Mouse (Mus musculus) naive thymus-derived CD4-positive, alpha-beta T cell, adult 5 months (primary cell): Measurements from ENCODE around the gene Carns1. TPM values are rescaled to one million over a fixed set of nuclear protein-coding genes. Genes with fewer than 3 reads are reported as not detected.

Experiments used
- polyA plus RNA-seq: library from polyadenylated mRNA; unstranded; fragments of 100-300 nt; shearing (Covaris generic); gene quantifications from one replicate; pipeline ENCODE4 v1.2.1, GENCODE M21; 2017

Gene Carns1
- 45.8 TPM for polyA plus RNA-seq

DNA sequence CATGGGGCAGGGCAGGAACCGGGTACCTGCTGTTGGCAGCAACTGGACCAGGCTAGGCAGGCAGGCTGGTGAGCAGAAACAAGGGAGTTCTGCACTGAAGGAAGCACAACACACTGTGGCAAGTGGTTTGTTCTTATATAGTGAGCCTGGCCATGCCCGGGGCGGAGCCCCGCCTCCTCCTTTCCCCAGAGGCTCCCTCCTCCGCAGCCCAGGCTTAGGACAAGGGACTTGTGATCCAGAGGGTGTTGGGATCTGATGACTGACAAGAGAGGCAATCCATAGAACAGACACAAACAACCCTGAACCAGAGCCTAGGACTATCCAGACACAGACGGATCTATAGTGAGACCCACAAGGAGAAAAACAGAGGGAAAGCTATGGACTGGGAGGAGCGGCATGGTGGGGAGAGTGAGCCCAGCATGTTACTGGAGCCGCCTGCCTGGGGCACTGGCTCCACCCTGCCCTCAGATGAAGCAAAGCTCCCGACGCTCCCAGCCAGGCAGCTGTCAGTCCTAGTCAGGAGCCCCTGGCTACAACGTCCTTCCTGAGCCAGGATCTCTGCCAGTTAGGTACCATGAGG, at the start of gene Carns1:
Gene Carns1 (minus strand): TSS at position 112 of the 580 bp plus-strand sequence.

DNA sequence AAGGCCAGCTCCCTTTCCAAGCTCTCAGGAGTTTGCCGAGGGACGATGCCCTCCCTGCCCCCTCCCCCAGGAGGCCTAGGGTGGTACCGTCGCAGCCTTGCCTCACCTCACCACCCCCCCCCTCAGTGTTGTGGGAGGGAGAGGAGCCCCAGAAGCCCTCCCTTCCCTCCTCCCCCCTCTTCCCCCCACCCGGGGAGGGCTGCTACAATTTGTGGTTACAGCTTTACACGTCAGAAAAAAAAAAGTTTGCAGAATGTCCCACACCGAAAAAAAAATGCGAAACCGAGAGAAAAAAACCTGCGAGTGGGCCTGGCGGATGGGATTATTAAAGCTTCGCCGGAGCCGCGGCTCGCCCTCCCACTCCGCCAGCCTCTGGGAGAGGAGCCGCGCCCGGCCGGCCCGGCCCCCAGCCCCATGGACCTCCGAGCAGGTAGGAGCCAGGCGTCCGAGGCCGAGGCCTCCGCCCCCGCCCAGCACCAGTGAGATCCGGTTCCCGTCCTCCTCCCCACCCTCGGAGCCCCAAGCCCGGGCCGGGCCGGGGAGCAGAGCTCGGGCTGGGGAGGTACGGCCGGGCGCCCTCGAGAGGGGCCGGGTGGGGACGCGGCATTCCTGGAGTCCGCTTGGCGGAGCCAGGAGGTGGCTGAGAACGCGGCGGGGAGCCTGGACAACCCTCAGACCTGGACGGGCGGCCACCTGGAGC, 38.9 kb upstream of the Carns1 start, which contains the start of the genes Clcf1 and AC109138.7:
Gene Clcf1 (plus strand): TSS at position 168 of the 700 bp plus-strand sequence.
Gene AC109138.7 (plus strand): TSS at position 287 of the 700 bp plus-strand sequence.

DNA sequence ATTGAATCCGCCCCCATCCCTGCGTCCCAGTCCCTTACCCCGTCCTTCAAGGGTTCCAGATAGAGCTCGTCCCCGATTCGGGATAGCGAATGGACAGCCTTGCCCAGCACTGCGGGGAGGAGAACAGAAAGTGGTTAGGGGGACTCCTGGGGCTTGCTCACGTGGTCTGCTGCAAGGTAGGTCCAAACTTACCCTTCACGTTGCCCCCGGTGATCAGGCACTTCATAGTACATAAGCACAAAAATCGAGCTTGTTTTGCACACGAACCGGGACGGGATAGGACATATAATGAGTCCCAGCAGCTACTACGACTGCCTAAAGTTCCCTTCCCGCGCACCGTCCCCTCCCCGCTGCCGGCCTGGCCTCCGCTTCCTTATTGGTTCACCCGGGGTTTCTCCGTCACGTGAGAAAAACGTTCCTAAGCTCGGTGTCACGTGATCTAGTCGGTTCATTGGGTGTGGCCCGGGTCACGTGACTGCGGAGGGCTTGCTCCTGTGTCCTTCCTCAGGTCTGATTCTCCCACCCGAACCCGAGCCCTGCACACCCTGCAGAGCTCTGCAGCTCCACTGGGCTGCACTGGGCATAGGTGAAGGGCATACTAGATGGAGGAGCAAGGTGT, 26.1 kb upstream of the Carns1 start, which contains the start of gene Rad9a:
Gene Rad9a (minus strand): TSS at position 372 of the 619 bp plus-strand sequence.

DNA sequence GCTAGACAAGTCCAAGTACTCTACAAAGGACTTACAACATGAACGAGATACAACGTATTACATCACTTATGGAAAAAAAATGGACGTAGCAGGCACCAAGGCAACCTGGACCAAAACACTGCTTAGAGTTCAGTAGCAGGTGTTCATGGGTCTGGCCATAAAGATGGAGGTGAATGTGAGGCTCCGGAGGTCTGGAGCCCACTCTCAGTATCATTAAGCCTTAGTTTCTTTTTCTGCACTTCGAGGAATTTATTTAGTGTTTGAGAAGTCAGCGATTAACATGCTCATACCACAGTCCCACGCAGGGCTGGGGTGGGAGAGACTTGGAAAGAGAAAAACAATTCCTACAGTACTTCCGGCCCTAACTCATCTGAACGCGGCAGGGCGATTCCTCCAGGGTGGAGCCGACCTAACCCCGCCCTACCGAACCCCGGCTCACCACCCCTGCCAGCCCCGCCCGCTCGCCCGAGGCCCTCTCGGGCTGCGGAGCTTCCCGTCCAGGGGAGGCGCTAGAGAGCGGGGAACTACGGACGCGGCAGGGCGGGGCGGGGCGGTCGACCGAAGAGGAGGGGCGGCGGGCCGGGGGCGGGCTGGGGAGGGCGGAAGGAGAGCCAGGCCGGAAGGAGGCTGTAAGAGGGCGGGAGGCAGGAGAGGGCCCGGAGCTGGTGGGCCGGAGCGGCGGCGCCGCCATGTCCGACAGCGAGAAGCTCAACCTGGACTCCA, 16.4 kb upstream of the Carns1 start, which contains the start of gene Ppp1ca:
Gene Ppp1ca (plus strand): TSS at position 538 of the 723 bp plus-strand sequence.

DNA sequence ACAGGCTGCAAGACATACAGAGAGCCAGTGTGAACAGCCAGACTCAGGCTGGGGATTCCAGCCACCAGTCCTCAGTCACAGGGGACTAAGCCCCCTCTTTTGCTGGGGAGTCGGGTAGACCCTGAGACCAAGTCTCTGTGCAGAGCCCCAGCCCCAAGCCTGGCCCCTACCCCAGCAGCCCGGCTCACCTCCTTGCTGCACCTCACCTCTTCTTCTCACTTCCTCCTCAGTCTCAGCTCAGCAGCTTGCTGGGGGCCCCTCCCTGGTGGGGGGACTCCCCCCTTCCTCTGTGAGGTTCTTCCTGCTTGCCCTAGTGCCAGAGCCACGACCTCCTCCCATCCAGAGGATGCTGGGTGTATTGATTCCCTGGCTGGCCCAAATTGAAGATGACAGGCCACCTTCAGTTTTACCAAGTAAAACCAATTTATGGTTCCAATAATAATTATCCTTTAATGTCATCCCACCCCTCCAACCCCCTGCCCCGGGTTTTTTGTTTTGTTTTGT, 15.6 kb upstream of the Carns1 start, which contains the start of gene Tbc1d10c:
Gene Tbc1d10c (minus strand): TSS at position 454 of the 504 bp plus-strand sequence.

DNA sequence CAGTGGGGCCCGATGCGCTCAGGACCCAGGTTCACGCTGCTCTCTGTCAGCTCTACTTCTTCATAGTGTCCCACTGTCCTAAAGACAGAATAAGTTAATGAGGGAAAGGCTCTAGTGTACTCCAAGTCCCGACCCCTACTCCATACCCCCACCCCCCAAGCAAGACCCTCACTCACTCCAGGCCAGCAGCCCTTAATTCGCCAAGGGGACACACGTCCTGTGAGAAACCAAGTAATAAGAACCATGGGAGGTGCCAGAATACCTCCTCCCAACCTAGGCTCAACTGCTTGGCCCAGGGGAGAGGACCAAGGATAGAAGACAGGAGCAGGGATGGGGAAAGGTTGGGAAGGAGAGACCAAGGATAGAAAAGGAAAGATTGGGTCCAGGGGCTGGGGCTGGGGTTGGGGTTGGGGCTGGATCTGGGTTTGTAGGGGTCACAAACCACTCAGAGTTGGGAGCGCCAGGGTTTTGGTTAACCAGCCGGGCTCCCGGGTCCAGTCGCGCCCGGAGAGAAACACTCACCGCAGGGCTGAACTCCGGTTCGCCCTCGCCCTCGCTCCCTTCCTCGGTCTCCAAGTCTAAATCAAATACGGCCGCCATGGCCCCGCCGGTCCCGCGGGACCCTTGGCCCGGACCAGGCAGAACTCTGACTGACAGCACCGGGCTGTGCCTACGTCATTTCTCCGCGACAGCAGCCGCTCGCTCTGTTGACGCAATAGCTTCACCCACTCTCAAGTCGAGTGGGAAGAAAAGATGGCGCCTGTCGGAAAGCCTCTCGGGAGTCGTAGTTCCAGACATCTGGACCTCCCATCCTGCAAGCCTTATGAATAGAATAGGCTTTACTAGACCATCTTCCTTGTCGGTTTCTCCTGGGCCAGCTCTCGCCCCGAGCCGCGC, 12.4 kb downstream of the Carns1 start, which contains the start of gene Rps6kb2:
Gene Rps6kb2 (minus strand): TSS at position 709 of the 897 bp plus-strand sequence.

DNA sequence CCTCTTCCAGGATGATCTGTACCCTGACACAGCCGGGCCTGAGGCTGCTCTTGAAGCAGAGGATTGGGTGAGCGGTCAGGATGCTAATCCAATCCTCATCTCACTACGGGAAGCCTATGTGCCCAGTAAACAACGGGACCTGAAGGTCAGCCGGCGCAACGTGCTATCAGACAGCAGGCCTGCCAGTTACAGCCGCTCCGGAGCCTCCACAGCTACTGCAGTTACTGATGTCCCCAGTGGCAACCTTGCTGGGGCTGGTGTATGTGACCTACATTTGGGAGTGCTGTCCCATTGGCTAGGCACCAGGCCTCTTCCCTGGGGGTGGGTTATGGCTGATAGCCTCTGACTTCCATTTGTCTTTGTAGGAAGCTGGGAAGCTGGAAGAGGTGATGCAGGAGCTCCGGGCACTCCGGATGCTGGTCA, 22.0 kb downstream of the Carns1 start, which contains the start of gene Ptprcap:
Gene Ptprcap (plus strand): TSS at position 373 of the 423 bp plus-strand sequence.

DNA sequence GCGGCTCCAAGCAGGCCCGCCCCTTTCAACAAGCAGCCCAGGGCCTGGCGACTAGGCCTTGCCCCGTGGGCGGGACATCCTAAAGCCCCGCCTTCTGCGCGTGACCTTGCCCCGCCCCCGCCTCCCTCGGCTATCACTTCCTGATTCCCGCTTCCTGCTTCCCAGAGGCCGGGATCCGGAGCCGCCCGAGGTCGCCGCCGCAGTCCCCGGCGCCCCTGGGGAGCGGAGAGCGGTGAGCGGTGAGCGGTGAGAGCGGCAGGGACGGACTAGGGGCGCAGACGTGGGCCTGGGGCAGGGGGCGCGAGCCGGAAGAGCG, 26.8 kb downstream of the Carns1 start, which contains the start of gene Coro1b:
Gene Coro1b (plus strand): TSS at position 129 of the 316 bp plus-strand sequence.

DNA sequence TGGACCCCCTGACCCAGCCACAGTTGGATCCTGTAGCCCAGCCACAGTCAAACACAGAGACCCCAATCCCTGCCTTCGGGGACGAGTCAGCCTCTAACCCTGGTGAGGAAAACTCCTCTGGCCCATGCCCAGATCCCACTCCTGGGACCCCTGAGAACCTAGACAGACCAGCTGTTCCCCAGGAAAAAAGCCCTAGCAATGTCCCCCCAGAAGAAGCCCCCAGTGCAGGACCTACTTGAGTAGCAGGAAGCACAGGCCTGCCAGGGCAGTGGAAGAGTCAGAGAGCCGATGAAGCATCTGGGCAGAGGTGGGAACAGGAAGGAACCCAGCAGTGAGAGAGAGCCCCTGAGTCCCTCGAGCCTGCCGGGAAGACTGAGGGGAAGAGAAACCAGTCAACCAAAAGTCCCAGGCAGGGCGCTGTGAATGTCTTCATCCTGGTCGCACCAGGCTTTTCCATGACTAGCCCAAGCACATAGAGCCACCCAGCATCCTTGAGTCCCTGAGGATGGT, 31.5 kb downstream of the Carns1 start, which contains the start of gene Cabp4:
Gene Cabp4 (minus strand): TSS at position 275 of the 510 bp plus-strand sequence.

DNA sequence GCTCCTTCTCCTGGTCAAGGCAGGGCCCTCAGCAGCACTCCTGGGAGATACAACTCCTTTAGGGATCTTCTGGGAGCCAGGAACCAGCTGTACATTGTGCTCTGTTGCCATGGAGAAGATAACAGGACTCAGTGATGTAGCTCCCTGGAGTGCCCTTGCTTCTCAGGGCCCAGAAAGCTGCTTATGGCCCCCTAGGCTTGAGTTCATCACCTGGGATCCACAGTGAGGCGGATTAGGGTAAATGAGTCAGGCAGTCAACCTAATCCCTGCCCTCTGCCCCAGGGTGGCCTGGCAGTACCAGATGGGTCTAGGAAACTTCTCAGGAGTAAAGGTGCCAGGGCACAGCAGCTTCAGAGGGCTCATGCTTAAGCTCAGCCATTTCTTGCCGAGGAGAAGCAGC, 35.8 kb downstream of the Carns1 start, which contains the start of gene Gpr152:
Gene Gpr152 (plus strand): TSS at position 342 of the 400 bp plus-strand sequence.

DNA sequence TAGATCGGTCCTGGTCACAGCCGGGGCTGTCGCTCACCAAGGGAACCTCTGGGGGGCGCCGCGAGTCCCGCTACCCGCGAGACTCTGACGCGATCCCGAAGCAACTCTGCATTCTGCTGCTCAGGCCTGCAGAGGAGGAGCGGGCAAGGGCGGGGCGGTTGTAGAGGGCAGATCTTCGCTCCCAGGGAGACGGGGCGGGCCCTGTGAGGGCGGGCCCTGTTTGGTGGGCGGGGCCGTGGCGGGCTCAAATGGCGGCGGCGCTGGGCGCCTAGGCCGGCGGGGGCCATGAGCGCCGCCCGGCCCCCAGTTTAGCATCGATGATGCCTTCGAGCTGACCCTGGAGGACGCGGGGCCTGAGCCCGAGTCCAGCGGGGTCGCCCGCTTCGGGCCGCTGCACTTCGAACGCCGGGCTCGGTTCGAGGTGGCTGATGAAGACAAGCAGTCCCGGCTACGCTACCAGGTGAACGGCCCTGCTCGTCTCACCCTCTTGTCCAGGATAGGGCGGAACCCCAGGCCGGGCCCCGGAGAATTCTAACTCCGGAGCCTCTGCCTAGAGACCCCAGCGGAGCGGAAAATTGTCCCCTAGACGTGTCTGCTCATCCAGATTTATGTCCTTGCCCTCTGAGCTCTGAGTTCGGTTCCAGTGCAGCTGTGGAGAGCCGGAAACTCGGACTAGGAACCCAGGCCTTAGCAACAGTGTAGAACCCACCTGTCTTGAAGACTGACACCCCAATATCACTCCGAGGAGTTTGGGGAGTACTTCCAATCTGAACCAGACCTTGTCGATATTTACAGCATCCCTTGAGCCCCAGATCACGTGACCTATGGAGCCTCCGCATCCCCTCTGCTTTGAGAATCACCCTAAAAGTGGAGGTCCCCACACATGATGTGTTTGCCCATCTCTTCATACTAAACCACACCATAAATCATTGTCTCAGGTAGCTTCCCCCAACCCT, 49.3 kb downstream of the Carns1 start, which contains the start of gene Aip:
Gene Aip (minus strand): TSS at position 118 of the 956 bp plus-strand sequence.

Other genes starting within 250 kb of the Carns1 start
- gene Aldh3b1, start 245.7 kb downstream of the Carns1 start, polyA plus RNA-seq = not detected
- 7.5 TPM for gene Unc93b1, start 240.3 kb downstream of the Carns1 start, polyA plus RNA-seq
- not detected for gene Aldh3b3, start 216.8 kb downstream of the Carns1 start, polyA plus RNA-seq
- gene Aldh3b2, start 203.2 kb downstream of the Carns1 start, polyA plus RNA-seq = not detected
- not detected for gene Acy3, start 188.9 kb downstream of the Carns1 start, polyA plus RNA-seq
- gene Tbx10, start 182.7 kb downstream of the Carns1 start, polyA plus RNA-seq = not detected
- 14.6 TPM for gene Nudt8, start 174.9 kb downstream of the Carns1 start, polyA plus RNA-seq
- gene Gm49405, start 174.9 kb downstream of the Carns1 start, polyA plus RNA-seq = 2.4 TPM
- 3.3 TPM for gene Doc2g, start 172.2 kb downstream of the Carns1 start, polyA plus RNA-seq
- gene Ndufv1, start 162.7 kb downstream of the Carns1 start, polyA plus RNA-seq = 141 TPM
- 324 TPM for gene Gstp1, start 137.5 kb downstream of the Carns1 start, polyA plus RNA-seq
- gene Gstp2, start 129.5 kb downstream of the Carns1 start, polyA plus RNA-seq = 0.68 TPM
- 51.2 TPM for gene Gstp3, start 115.9 kb downstream of the Carns1 start, polyA plus RNA-seq
- not detected for gene Cabp2, start 93.9 kb downstream of the Carns1 start, polyA plus RNA-seq
- 471 TPM for gene Cdk2ap2, start 78.3 kb downstream of the Carns1 start, polyA plus RNA-seq
- gene Pitpnm1, start 75.5 kb downstream of the Carns1 start, polyA plus RNA-seq = 270 TPM
- 197 TPM for gene Aip, start 49.6 kb downstream of the Carns1 start, polyA plus RNA-seq
- gene Gpr152, start 35.7 kb downstream of the Carns1 start, polyA plus RNA-seq = 0.11 TPM
- not detected for gene Cabp4, start 31.4 kb downstream of the Carns1 start, polyA plus RNA-seq
- 183 TPM for gene Coro1b, start 26.9 kb downstream of the Carns1 start, polyA plus RNA-seq
- gene Ptprcap, start 21.9 kb downstream of the Carns1 start, polyA plus RNA-seq = 239 TPM
- gene Rps6kb2, start 12.1 kb downstream of the Carns1 start, polyA plus RNA-seq = 50.3 TPM
- gene Tbc1d10c, start 15.8 kb upstream of the Carns1 start, polyA plus RNA-seq = 455 TPM
- 718 TPM for gene Ppp1ca, start 16.6 kb upstream of the Carns1 start, polyA plus RNA-seq
- 37.1 TPM for gene Rad9a, start 26.2 kb upstream of the Carns1 start, polyA plus RNA-seq
- gene Clcf1, start 38.8 kb upstream of the Carns1 start, polyA plus RNA-seq = 49.3 TPM
- not detected for gene AC109138.7, start 38.9 kb upstream of the Carns1 start, polyA plus RNA-seq
- 94.9 TPM for gene Pold4, start 56.4 kb upstream of the Carns1 start, polyA plus RNA-seq
- gene Ssh3, start 93.7 kb upstream of the Carns1 start, polyA plus RNA-seq = 0.78 TPM
- gene Ankrd13d, start 107.7 kb upstream of the Carns1 start, polyA plus RNA-seq = 9.1 TPM
- gene Grk2, start 130.7 kb upstream of the Carns1 start, polyA plus RNA-seq = 274 TPM
- gene Kdm2a, start 222.8 kb upstream of the Carns1 start, polyA plus RNA-seq = 89.8 TPM